Mouse (Mus musculus): ENCODE results near the gene Fgf9.

DNA sequence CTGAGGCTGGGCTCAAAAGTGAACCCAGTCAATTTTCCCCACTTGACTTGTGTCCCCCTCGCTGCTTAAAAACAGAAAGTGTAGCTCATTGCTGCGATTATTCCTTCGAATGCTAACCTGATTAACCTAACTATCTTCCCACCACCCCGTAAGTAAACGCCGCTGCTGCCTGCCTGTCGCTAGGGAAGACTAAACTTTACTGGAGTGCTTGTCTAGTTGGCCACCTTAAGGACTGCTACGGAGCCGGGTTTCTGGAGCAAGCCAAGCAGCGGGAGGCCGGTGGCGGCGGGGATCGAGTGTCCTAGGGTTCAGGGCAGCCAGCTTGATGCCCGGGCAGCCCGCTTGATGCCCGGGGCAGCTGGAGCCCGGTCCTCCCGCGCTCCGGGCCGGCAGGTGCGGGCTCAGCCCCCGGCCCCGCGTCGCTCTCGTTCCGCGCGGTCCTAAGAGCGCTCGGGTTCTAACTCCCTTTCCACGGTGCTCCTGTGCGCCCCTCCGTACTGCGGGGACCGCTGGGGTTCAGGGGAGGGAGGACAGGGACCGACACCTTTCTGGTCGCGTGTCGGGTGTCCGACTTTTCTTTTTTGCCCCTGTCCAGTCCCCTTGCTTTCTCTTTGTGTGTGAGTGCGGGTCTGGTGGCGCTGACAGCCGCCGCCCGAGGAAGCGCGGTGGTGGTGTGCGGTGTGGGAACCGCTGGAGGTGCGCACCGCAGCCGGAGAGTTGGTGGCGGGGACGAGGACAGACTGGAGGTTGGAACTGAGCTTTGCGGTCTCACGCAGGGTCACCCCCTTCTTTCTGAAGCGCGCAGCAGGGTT, 4.5 kb downstream of the Fgf9 start:
- no peak for TF ChIP-seq CTCF (IDR thresholded peaks at IDR 0.05; ENCODE audit: borderline replicate concordance, extremely low read depth, insufficient read depth, insufficient read length)
- TF ChIP-seq POLR2A (IDR thresholded peaks at IDR 0.05; ENCODE audit: borderline replicate concordance, extremely low read depth, insufficient read depth, insufficient read length, poor library complexity, severe bottlenecking) = no peak
